Mouse (Mus musculus) lung, postnatal 14 days (tissue): ENCODE results near the gene Lrrc28.

Source experiments
- DNase-seq: peaks from one replicate; pipeline ENCODE4 v3.0.0; 2021

Gene Lrrc28

GRCm38 (mm10) chr7:67479576-67480413, 165.3 kb downstream of the Lrrc28 start:
- peak; percentile 52 for DNase-seq

- DNase-seq: no peak
Measured at GRCm38 (mm10) chr7:67479168-67479567, 165.9 kb downstream of the Lrrc28 start.

- DNase-seq: no peak
Measured at GRCm38 (mm10) chr7:67477996-67478395, 167.1 kb downstream of the Lrrc28 start.

- peak; percentile 83 for DNase-seq
Measured at GRCm38 (mm10) chr7:67471295-67471694, 173.8 kb downstream of the Lrrc28 start.

- DNase-seq: no peak
Measured at GRCm38 (mm10) chr7:67468802-67469408, 176.2 kb downstream of the Lrrc28 start.

GRCm38 (mm10) chr7:67468180-67468579, 176.9 kb downstream of the Lrrc28 start:
- DNase-seq: no peak

GRCm38 (mm10) chr7:67466322-67466721, 178.7 kb downstream of the Lrrc28 start:
- no peak for DNase-seq

- no peak for DNase-seq
Measured at GRCm38 (mm10) chr7:67464633-67465032, 180.4 kb downstream of the Lrrc28 start.

- peak; percentile 75 for DNase-seq
Measured at GRCm38 (mm10) chr7:67463565-67463964, 181.5 kb downstream of the Lrrc28 start.
